Mouse (Mus musculus) liver, postnatal 0 days (tissue): ENCODE results near the gene F11r.

Experiments used
- CTCF ChIP-seq: sonication (generic); IDR thresholded peaks from 2 replicates; pipeline ENCODE4 v1.5.1; 2016; ENCODE audit warnings: antibody characterized with exemption, low read depth
- EP300 ChIP-seq: IDR thresholded peaks from 2 replicates; pipeline ENCODE4 v1.6.1; 2016; ENCODE audit warnings: antibody characterized with exemption, low read depth, mild to moderate bottlenecking

- TF ChIP-seq EP300 = no peak
- no peak for TF ChIP-seq CTCF
Observed at GRCm38 (mm10) chr1:171446854-171447253, 9.5 kb downstream of the F11r start.
